Mouse (Mus musculus) heart, embryonic 14.5 days (tissue): ENCODE data around the gene Snx27. TPM values are rescaled to one million over a fixed set of nuclear protein-coding genes. Genes with fewer than 3 reads are reported as not detected.

Experiments used
- ATAC-seq: fragments of 200-750 bp; cut with Nextera tagmentation; 2 replicates; pipeline ENCODE4 v1.8.0; 2017; ENCODE audit warnings: low read depth, moderate TSS enrichment; ENCODE audit not compliant: insufficient number of reproducible peaks, insufficient read depth, low FRiP score
- H3K27ac ChIP-seq, 2 experiments: fragments of 200-500 bp in 1 of 2; fragments of 300-500 bp in 1 of 2; sonication (generic) in 1 of 2; replicated peaks in 1 of 2; 2 replicates each; pipeline ENCODE4 v1.5.1; 2012 to 2014; ENCODE audit warnings: low read depth in 2 of 2, low read length in 2 of 2, control low read depth in 1 of 2, mild to moderate bottlenecking in 1 of 2, mixed read lengths in 1 of 2; ENCODE audit not compliant: control insufficient read depth in 1 of 2, insufficient read depth in 1 of 2
- H3K27me3 ChIP-seq: fragments of 300-500 bp; sonication (generic); 2 replicates; pipeline ENCODE4 v1.6.1; 2014; ENCODE audit warnings: mild to moderate bottlenecking, low read length, control low read depth; ENCODE audit not compliant: control insufficient read depth, insufficient read depth
- H3K36me3 ChIP-seq: fragments of 300-500 bp; sonication (generic); 2 replicates; pipeline ENCODE4 v1.6.1; 2014; ENCODE audit warnings: mild to moderate bottlenecking, control low read depth, low read length, mixed read lengths; ENCODE audit not compliant: control insufficient read depth, insufficient read depth
- H3K4me1 ChIP-seq, 2 experiments: fragments of 200-500 bp in 1 of 2; fragments of 300-500 bp in 1 of 2; sonication (generic) in 1 of 2; 2 replicates each; pipeline ENCODE4 v1.6.1; 2012 to 2014; ENCODE audit warnings: low read length in 2 of 2, control low read depth in 1 of 2, mixed read lengths in 1 of 2; ENCODE audit not compliant: control insufficient read depth in 2 of 2, insufficient read depth in 2 of 2
- H3K4me2 ChIP-seq: fragments of 300-500 bp; sonication (generic); 2 replicates; pipeline ENCODE4 v1.6.1; 2014; ENCODE audit warnings: mild to moderate bottlenecking, low read length
- H3K4me3 ChIP-seq, 2 experiments: fragments of 200-500 bp in 1 of 2; fragments of 300-500 bp in 1 of 2; sonication (generic) in 1 of 2; 2 replicates each; pipeline ENCODE4 v1.5.1; 2012 to 2014; ENCODE audit warnings: low read length in 2 of 2, mild to moderate bottlenecking in 2 of 2, control low read depth in 1 of 2, low read depth in 1 of 2, moderate library complexity in 1 of 2; ENCODE audit not compliant: control insufficient read depth in 1 of 2, insufficient read depth in 1 of 2
- H3K9ac ChIP-seq: fragments of 300-500 bp; sonication (generic); 2 replicates; pipeline ENCODE4 v1.6.1; 2014; ENCODE audit warnings: mild to moderate bottlenecking, low read length
- H3K9me3 ChIP-seq: fragments of 300-500 bp; sonication (generic); 2 replicates; pipeline ENCODE4 v1.6.1; 2016; ENCODE audit warnings: low read length, control low read depth; ENCODE audit not compliant: control insufficient read depth
- WGBS: fragments of 180-500 bp; shearing (Covaris S2); extraction: QIAGEN DNeasy Blood & Tissue Kit; methylation state at CpG from one replicate; pipeline ENCODE4 v1.1.7; 2014; 5-methylcytosine and 5-hydroxymethylcytosine counted together
- polyA plus RNA-seq: library from polyadenylated mRNA; unstranded; fragments of >200 nt; fragmentation: Nextera tagmentation; extraction: Ambion mirVana; gene quantifications from 2 replicates; pipeline ENCODE4 v1.2.1, GENCODE M21; 2014

Snx27 gene
- polyA plus RNA-seq, 1 experiment from 2014 or later, result 26.1 TPM

DNA sequence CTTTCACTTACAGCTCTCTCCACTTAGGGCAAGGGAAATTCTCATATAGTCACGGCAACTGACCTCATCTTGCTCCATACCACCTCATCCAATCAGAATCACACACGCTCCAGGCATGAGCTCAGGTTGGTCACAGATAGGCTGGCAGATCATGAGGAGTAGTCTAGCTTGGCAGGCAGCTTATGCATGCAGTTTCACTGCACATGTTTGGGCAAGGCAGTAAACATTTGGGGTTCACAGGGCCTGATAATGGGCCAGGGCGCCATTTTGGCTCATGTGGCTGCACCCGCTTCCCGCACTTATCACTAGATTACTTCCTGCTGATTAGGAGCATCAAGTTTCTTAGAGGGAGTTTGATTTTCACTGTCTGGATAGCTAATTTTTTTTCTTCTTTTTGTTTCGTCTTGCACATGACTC is 13.4 kb upstream of the Snx27 start:
- H3K27me3 ChIP-seq, result no peaks in the 10 kb centered on the region
- H3K36me3 ChIP-seq, result no peaks in the 10 kb centered on the region
- no peak for ATAC-seq
- no peaks in the 10 kb centered on the region for H3K9me3 ChIP-seq
- H3K4me3 ChIP-seq, result no peak overlapping the region
- no peak overlapping the region for H3K27ac ChIP-seq
- WGBS, result 83% methylated on average over 6 of the region's 6 CpGs
- H3K4me1 ChIP-seq, result no peaks in the 10 kb centered on the region
- H3K4me2 ChIP-seq, result no peak overlapping the region
- no peak overlapping the region for H3K9ac ChIP-seq

DNA sequence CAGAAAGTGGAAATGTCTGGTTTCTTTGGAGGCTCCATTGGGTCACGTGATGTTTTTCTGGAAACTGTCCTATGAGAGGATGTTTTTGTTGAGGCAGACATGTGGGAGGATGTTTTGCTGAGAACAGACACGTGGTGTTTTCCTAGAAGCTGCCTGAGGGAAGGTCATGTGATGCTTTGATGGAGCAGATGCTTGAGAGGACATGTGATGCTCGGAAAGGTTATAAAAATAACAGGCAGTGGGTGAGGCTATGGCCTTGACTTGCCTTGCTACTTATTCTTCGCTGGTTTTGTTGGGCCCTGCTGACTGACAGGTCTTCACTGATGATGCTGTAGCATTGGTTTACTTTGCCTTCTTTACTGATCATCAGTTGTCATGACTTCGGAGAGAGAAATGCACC is 8.6 kb upstream of the Snx27 start:
- H3K27ac ChIP-seq, result no peak overlapping the region
- ATAC-seq, result no peak
- no peaks in the 10 kb centered on the region for H3K27me3 ChIP-seq
- no peaks in the 10 kb centered on the region for H3K36me3 ChIP-seq
- H3K9ac ChIP-seq, result no peak overlapping the region
- H3K4me2 ChIP-seq, result no peak overlapping the region
- no peak overlapping the region for H3K4me3 ChIP-seq
- H3K4me1 ChIP-seq, result no peaks in the 10 kb centered on the region
- no peaks in the 10 kb centered on the region for H3K9me3 ChIP-seq
- 80% methylated on average over 5 of the region's 5 CpGs for WGBS

DNA sequence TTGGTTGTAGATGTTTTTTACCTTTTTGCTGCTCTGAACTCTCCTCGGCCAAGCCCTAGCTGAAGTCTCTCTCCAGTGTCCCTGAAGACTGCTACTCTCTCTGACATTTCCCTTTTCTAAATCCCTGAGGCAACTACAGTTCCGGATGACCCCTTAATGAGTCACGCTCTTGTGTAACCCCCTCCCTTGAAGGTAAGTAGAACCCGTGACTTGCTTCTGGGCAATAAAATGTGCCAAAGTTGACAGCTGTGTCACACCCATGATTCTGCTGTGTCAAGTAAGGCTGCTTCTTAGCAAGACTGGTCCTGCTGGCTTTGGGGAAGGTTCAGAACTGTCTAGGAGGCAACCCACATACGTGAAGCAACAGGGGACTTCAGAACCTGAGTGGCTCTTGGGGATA is 5.4 kb upstream of the Snx27 start:
- H3K36me3 ChIP-seq, result no peaks in the 10 kb centered on the region
- H3K4me2 ChIP-seq, result no peak overlapping the region
- H3K4me1 ChIP-seq, result no peaks in the 10 kb centered on the region
- H3K9me3 ChIP-seq, result no peaks in the 10 kb centered on the region
- H3K27me3 ChIP-seq, result no peaks in the 10 kb centered on the region
- ATAC-seq, result no peak
- H3K4me3 ChIP-seq, result no peak overlapping the region
- H3K27ac ChIP-seq, result no peak overlapping the region
- 79% methylated on average over 5 of the region's 5 CpGs for WGBS
- no peak overlapping the region for H3K9ac ChIP-seq

DNA sequence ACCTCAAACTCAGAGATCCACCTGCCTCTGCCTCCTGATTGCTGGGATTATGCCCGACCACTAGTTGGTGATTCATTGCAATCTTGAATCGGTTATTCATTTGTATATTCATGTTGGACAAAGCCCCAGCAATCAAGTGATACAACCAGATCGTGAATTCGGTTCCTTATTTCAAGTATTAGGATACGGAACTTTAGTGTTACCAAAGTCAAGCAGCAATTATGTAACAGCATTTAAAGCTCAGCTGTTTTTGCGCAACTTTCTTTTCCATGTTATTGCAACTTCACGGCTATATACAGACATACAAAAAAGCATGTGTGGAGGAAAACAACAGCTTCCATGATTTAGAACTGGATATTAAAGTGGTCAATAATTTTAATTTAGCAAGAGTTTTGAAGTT is 428 bp upstream of the Snx27 start:
- Histone ChIP-seq H3K9ac (no peak overlapping the region), H3K9me3 (no peaks in the 10 kb centered on the region), H3K4me3 (peak overlapping the region; percentile 65 to 71; a peak in 2 of 4 replicates), H3K36me3 (no peaks in the 10 kb centered on the region), H3K27me3 (no peaks in the 10 kb centered on the region), H3K27ac (no peak overlapping the region), H3K4me2 (peak overlapping the region; percentile 88; the same call in 1 of the 2 replicates), H3K4me1 (peaks cover 4 to 20% of the 10 kb centered on the region in 2 experiments)
- ATAC-seq, result no peak
- WGBS, result 70% methylated on average over 7 of the region's 7 CpGs

DNA sequence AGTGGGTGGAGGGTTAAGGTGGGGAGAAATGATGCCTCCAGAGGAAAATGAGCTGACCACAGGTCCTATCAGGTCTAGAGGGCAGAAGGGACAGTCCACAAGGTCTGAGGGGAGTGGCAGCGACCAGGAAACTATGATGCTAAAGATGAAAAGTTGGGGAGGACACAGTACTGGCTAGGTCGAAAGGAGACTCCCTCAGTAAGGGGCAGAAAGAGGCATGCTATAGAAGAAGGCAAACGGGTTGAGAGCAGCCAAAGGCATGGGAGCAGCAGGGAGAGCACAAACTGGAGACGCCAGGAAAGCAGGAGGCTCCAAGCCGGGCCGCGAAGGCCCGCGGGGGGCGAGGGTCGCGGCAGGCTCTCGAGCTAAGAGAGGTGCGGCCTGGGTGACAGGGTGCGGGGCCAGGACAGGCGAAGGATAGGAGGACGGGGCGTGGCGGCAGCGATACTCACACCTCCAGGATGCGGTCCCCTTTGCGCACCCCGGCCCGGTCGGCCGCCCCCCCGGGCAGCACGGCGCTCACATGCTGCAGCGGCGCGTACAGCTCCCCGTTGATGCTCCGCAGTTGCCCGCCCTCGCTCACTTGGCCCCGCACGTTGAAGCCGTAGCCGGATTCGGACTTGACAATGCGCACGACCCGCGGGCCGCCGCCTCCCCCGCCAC is 592 bp downstream of the Snx27 start:
- Histone ChIP-seq H3K36me3 (no peaks in the 10 kb centered on the region), H3K27ac (peak overlapping the region; percentile 52 to 83), H3K4me3 (peak overlapping the region; percentile 65 to 71), H3K9ac (peak overlapping the region; percentile 82), H3K9me3 (no peaks in the 10 kb centered on the region), H3K27me3 (no peaks in the 10 kb centered on the region), H3K4me2 (peak overlapping the region; percentile 88), H3K4me1 (peaks cover 4 to 20% of the 10 kb centered on the region in 2 experiments)
- ATAC-seq, result peak; percentile 73
- WGBS, result under 1% methylated on average over 44 of the region's 48 CpGs

DNA sequence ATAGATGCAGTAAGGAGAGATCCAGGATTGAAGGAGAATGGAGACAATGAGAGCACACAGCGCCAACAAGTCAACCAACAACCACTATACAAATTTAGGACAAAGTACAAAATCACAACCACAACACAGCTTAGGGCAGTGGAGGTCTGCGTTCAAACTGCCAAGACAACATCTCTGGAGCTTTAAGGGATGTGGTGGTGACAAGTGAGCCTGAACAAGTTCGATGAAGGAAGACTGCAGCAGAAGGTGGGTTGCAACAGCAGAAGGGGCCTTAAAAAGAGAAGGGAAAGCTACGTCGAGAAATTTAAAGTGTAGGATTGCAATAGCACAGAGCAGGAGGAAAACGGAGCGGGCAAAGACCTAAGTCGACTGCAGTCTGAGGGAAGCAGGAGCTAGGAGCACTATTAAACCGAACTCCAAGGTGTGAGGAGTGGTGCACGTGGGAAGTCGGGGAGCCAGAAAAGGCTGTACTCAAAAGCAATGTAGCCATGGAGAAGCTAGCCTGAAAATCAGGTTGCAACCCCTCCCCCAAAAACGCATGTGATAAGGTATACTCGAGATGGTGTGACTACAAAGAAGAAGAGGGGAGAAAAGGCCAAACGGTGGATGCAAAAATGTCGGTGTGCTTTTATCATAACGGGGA is 1.3 kb downstream of the Snx27 start:
- Histone ChIP-seq H3K36me3 (no peaks in the 10 kb centered on the region), H3K4me2 (peak overlapping the region; percentile 88), H3K4me3 (peak overlapping the region; percentile 65 to 71), H3K27ac (peak overlapping the region; percentile 52 to 83; a peak in 1 of 4 replicates), H3K9ac (peak overlapping the region; percentile 82), H3K4me1 (peaks cover 4 to 20% of the 10 kb centered on the region in 2 experiments), H3K9me3 (no peaks in the 10 kb centered on the region), H3K27me3 (no peaks in the 10 kb centered on the region)
- no peak for ATAC-seq
- 4% methylated on average over 16 of the region's 16 CpGs for WGBS

DNA sequence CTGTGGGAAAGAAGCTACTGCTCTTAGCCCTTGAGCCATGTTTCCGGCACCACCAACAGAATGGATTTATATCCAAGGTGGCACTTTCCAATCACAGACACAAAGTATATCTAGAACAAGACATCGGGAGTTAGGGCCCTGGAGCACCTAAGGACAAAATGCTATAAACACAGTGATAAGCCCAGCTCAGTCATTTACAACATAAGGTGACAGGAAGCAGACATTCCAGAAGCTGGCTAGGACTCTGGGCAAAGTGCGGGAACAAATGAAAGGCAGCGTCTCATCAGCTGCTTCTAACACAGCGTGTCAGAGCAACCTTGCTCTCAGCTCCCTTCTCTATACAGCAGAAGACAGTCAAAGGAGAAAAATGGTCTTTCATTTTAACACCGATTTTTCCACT is 8.0 kb downstream of the Snx27 start:
- H3K27ac ChIP-seq, result no peak overlapping the region
- ATAC-seq, result no peak
- H3K4me3 ChIP-seq, result no peak overlapping the region
- H3K27me3 ChIP-seq, result no peaks in the 10 kb centered on the region
- no peak overlapping the region for H3K4me2 ChIP-seq
- no peaks in the 10 kb centered on the region for H3K9me3 ChIP-seq
- H3K9ac ChIP-seq, result no peak overlapping the region
- H3K36me3 ChIP-seq, result no peaks in the 10 kb centered on the region
- 46% methylated on average over 6 of the region's 6 CpGs for WGBS
- peaks cover 0 to 5% of the 10 kb centered on the region in 2 experiments; a peak in 2 of 4 replicates for H3K4me1 ChIP-seq
